Mouse (Mus musculus) forebrain, embryonic 10.5 days (tissue): ENCODE data around the gene Llgl1. TPM values are rescaled to one million over a fixed set of nuclear protein-coding genes. Genes with fewer than 3 reads are reported as not detected.

ENCODE experiments used
- DNase-seq: peaks from one replicate; pipeline ENCODE4 v3.0.0-alpha.2; 2017; ENCODE audit warnings: low spot score; ENCODE audit errors: extremely low spot score
- H3K27ac ChIP-seq: fragments of 300-500 bp; sonication (generic); 2 replicates; pipeline ENCODE4 v1.5.1; 2016; ENCODE audit warnings: mild to moderate bottlenecking
- H3K27me3 ChIP-seq: fragments of 300-500 bp; sonication (generic); 2 replicates; pipeline ENCODE4 v1.6.1; 2016; ENCODE audit warnings: mild to moderate bottlenecking; ENCODE audit not compliant: poor library complexity, severe bottlenecking
- H3K36me3 ChIP-seq: fragments of 300-500 bp; sonication (generic); replicated peaks from 2 replicates; pipeline ENCODE4 v1.6.1; 2016; ENCODE audit warnings: mild to moderate bottlenecking, moderate library complexity
- H3K4me1 ChIP-seq: fragments of 300-500 bp; sonication (generic); 2 replicates; pipeline ENCODE4 v1.6.1; 2016
- H3K4me3 ChIP-seq: fragments of 300-500 bp; sonication (generic); 2 replicates; pipeline ENCODE4 v1.5.1; 2016; ENCODE audit warnings: mild to moderate bottlenecking, moderate library complexity
- H3K9me3 ChIP-seq: fragments of 300-500 bp; sonication (generic); 2 replicates; pipeline ENCODE4 v1.6.1; 2016; ENCODE audit warnings: mild to moderate bottlenecking, moderate library complexity
- WGBS: fragments of 180-500 bp; shearing (Covaris S2); methylation state at CpG from one replicate; pipeline ENCODE4 v1.1.7; 2016; 5-methylcytosine and 5-hydroxymethylcytosine counted together
- microRNA-seq: library from miRNA; unstranded; fragments of <30 nt; microRNA quantifications from one replicate; pipeline ENCODE4, GENCODE M21; 2017
- polyA plus RNA-seq: library from polyadenylated mRNA; unstranded; fragments of >200 nt; fragmentation: Nextera tagmentation; extraction: Ambion mirVana; gene quantifications from 2 replicates; pipeline ENCODE4 v1.2.1, GENCODE M21; 2016

The Llgl1 gene
- polyA plus RNA-seq, 1 experiment from 2014 or later: 144 TPM

GRCm38 (mm10) chr11:60729217-60729641 is 29.7 kb downstream of the Llgl1 start:
- 0 out of 2 replicates have a peak overlapping the region, but pooled peaks have one; percentile 92 for H3K27ac ChIP-seq
- peaks cover 36% of the 10 kb centered on the region for H3K4me1 ChIP-seq
- no peaks in the 10 kb centered on the region for H3K9me3 ChIP-seq
- peaks cover 47% of the 10 kb centered on the region for H3K36me3 ChIP-seq
- H3K4me3 ChIP-seq: peak overlapping the region; percentile 91
- WGBS: 80% methylated on average over 6 of the region's 6 CpGs
- H3K27me3 ChIP-seq: no peaks in the 10 kb centered on the region
- no peak for DNase-seq

- WGBS: 85% methylated on average over 9 of the region's 9 CpGs
- no peak for DNase-seq
- no peaks in the 10 kb centered on the region for H3K9me3 ChIP-seq
- H3K27me3 ChIP-seq: no peaks in the 10 kb centered on the region
- H3K4me1 ChIP-seq: peaks cover 36% of the 10 kb centered on the region
- H3K4me3 ChIP-seq: no peak overlapping the region
- no peak overlapping the region for H3K27ac ChIP-seq
- H3K36me3 ChIP-seq: peaks cover 40% of the 10 kb centered on the region
These were observed 30.6 kb downstream of the Llgl1 start for GRCm38 (mm10) chr11:60730169-60730568.

GRCm38 (mm10) chr11:60731251-60731650 is 31.7 kb downstream of the Llgl1 start:
- Histone ChIP-seq H3K36me3 (peaks cover 39% of the 10 kb centered on the region), H3K4me1 (peaks cover 32% of the 10 kb centered on the region), H3K4me3 (no peak overlapping the region), H3K9me3 (no peaks in the 10 kb centered on the region), H3K27me3 (no peaks in the 10 kb centered on the region), H3K27ac (no peak overlapping the region)
- DNase-seq: no peak
- WGBS: 92% methylated on average over 14 of the region's 14 CpGs

- no peaks in the 10 kb centered on the region for H3K27me3 ChIP-seq
- peaks cover 52% of the 10 kb centered on the region for H3K36me3 ChIP-seq
- no peak overlapping the region for H3K27ac ChIP-seq
- peaks cover 3% of the 10 kb centered on the region for H3K4me1 ChIP-seq
- H3K4me3 ChIP-seq: no peak overlapping the region
- H3K9me3 ChIP-seq: no peaks in the 10 kb centered on the region
- DNase-seq: no peak
- 82% methylated on average over 2 of the region's 2 CpGs for WGBS
These were observed 34.7 kb downstream of the Llgl1 start for GRCm38 (mm10) chr11:60734206-60734605.

- no peak overlapping the region for H3K27ac ChIP-seq
- no peaks in the 10 kb centered on the region for H3K9me3 ChIP-seq
- H3K4me1 ChIP-seq: no peaks in the 10 kb centered on the region
- H3K27me3 ChIP-seq: no peaks in the 10 kb centered on the region
- peaks cover 62% of the 10 kb centered on the region for H3K36me3 ChIP-seq
- no peak overlapping the region for H3K4me3 ChIP-seq
- 86% methylated on average over 5 of the region's 5 CpGs for WGBS
- DNase-seq: no peak
These were observed 35.7 kb downstream of the Llgl1 start for GRCm38 (mm10) chr11:60735191-60735590.

GRCm38 (mm10) chr11:60736491-60736890 is 37.0 kb downstream of the Llgl1 start:
- Histone ChIP-seq H3K27me3 (no peaks in the 10 kb centered on the region), H3K4me1 (no peaks in the 10 kb centered on the region), H3K9me3 (no peaks in the 10 kb centered on the region), H3K27ac (no peak overlapping the region), H3K36me3 (peaks cover 64% of the 10 kb centered on the region), H3K4me3 (no peak overlapping the region)
- 84% methylated on average over 3 of the region's 3 CpGs for WGBS
- DNase-seq: no peak

- peaks cover 66% of the 10 kb centered on the region for H3K36me3 ChIP-seq
- H3K27me3 ChIP-seq: no peaks in the 10 kb centered on the region
- no peaks in the 10 kb centered on the region for H3K4me1 ChIP-seq
- H3K27ac ChIP-seq: no peak overlapping the region
- DNase-seq: no peak
- H3K4me3 ChIP-seq: no peak overlapping the region
- no peaks in the 10 kb centered on the region for H3K9me3 ChIP-seq
These were observed 37.9 kb downstream of the Llgl1 start for GRCm38 (mm10) chr11:60737450-60737849.

GRCm38 (mm10) chr11:60740321-60740720 is 40.8 kb downstream of the Llgl1 start:
- no peaks in the 10 kb centered on the region for H3K27me3 ChIP-seq
- H3K27ac ChIP-seq: no peak overlapping the region
- no peak for DNase-seq
- no peaks in the 10 kb centered on the region for H3K9me3 ChIP-seq
- H3K4me1 ChIP-seq: no peaks in the 10 kb centered on the region
- 94% methylated on average over 3 of the region's 3 CpGs for WGBS
- H3K36me3 ChIP-seq: peaks cover 74% of the 10 kb centered on the region
- H3K4me3 ChIP-seq: no peak overlapping the region

GRCm38 (mm10) chr11:60755570-60755969 is 56.0 kb downstream of the Llgl1 start:
- Histone ChIP-seq H3K27ac (no peak overlapping the region), H3K36me3 (peaks cover 97% of the 10 kb centered on the region), H3K4me1 (no peaks in the 10 kb centered on the region), H3K4me3 (no peak overlapping the region), H3K9me3 (no peaks in the 10 kb centered on the region), H3K27me3 (no peaks in the 10 kb centered on the region)
- no peak for DNase-seq
- WGBS: 95% methylated on average over 7 of the region's 7 CpGs

- H3K27me3 ChIP-seq: no peaks in the 10 kb centered on the region
- no peak overlapping the region for H3K4me3 ChIP-seq
- WGBS: 89% methylated on average over 3 of the region's 3 CpGs
- no peaks in the 10 kb centered on the region; the same call in 1 of the 2 replicates for H3K9me3 ChIP-seq
- H3K4me1 ChIP-seq: no peaks in the 10 kb centered on the region
- no peak for DNase-seq
- no peak overlapping the region for H3K27ac ChIP-seq
- H3K36me3 ChIP-seq: peaks cover 79% of the 10 kb centered on the region
These were observed 62.2 kb downstream of the Llgl1 start for GRCm38 (mm10) chr11:60761681-60762080.

Small RNA genes lying within 50 kb of the gene (microRNA-seq; reads per million reads assigned to microRNA genes)
- 3.3 reads per million, percentile 5 among the genes with 10 or more reads in this experiment for gene Mir5100

Other genes with a start within 250 kb of the Llgl1 start
- 129 and 130 TPM in 2 replicates for gene Drg2, start 245.1 kb upstream of the Llgl1 start, polyA plus RNA-seq
- 0.02 and 0.10 TPM in 2 replicates for gene Myo15, start 230.4 kb upstream of the Llgl1 start, polyA plus RNA-seq
- 32.3 and 39.9 TPM in 2 replicates for gene Alkbh5, start 163.3 kb upstream of the Llgl1 start, polyA plus RNA-seq
- gene Flii, start 27.5 kb downstream of the Llgl1 start, polyA plus RNA-seq: 77.6 and 84.1 TPM in 2 replicates
- gene Mief2, start 28.7 kb downstream of the Llgl1 start, polyA plus RNA-seq: 13.5 and 14.5 TPM in 2 replicates
- 28.3 and 28.9 TPM in 2 replicates for gene Top3a, start 77.6 kb downstream of the Llgl1 start, polyA plus RNA-seq
- gene Smcr8, start 77.8 kb downstream of the Llgl1 start, polyA plus RNA-seq: 9.2 and 10.0 TPM in 2 replicates
- 113 TPM in 2 replicates for gene Shmt1, start 112.0 kb downstream of the Llgl1 start, polyA plus RNA-seq
- 31.1 and 32.2 TPM in 2 replicates for gene Dhrs7b, start 130.9 kb downstream of the Llgl1 start, polyA plus RNA-seq
- gene Tmem11, start 179.5 kb downstream of the Llgl1 start, polyA plus RNA-seq: 74.3 and 76.2 TPM in 2 replicates
- gene Natd1, start 215.0 kb downstream of the Llgl1 start, polyA plus RNA-seq: 20.1 and 23.0 TPM in 2 replicates
- 67.0 and 73.2 TPM in 2 replicates for gene Map2k3, start 232.3 kb downstream of the Llgl1 start, polyA plus RNA-seq